Mouse (Mus musculus) myocyte (in vitro differentiated cells): ENCODE measurements at regions not wholly inside any gene's neighbourhood (a gene's known extent, or its start where the extent isn't known, plus 50 kb on each side); places are given as distances from the start of the nearest gene placed in this dataset.

Source experiments
- CEBPB ChIP-seq: IDR thresholded peaks from 2 replicates; pipeline ENCODE4 v1.6.1; 2011; ENCODE audit warnings: mild to moderate bottlenecking, moderate library complexity; ENCODE audit not compliant: poor library complexity, insufficient read depth, severe bottlenecking
- MAX ChIP-seq: IDR thresholded peaks from one replicate; pipeline ENCODE4 v1.6.1; 2011; ENCODE audit warnings: low read depth, mild to moderate bottlenecking, control low read depth
- MYOD1 ChIP-seq, 3 experiments: IDR thresholded peaks; one replicate each; pipeline ENCODE4 v1.6.1; 2011; ENCODE audit warnings: control low read depth in 2 of 3, low read depth in 2 of 3, mild to moderate bottlenecking in 2 of 3, moderate library complexity in 1 of 3; ENCODE audit not compliant: insufficient read length in 2 of 3, control insufficient read depth in 1 of 3
- MYOG ChIP-seq, 3 experiments: IDR thresholded peaks; one replicate each; pipeline ENCODE4 v1.6.1; 2011; ENCODE audit warnings: control low read depth in 2 of 3, low read depth in 2 of 3, mild to moderate bottlenecking in 2 of 3; ENCODE audit not compliant: insufficient read length in 2 of 3, control insufficient read depth in 1 of 3, insufficient read depth in 1 of 3
- POLR2A ChIP-seq: IDR thresholded peaks from one replicate; pipeline ENCODE4 v1.6.1; 2011; ENCODE audit warnings: low read depth, mild to moderate bottlenecking, control low read depth, moderate library complexity; ENCODE audit not compliant: insufficient read length
- REST ChIP-seq: IDR thresholded peaks from one replicate; pipeline ENCODE4 v1.6.1; 2011; ENCODE audit warnings: mild to moderate bottlenecking, control low read depth, moderate library complexity; ENCODE audit not compliant: insufficient read depth, insufficient read length
- TCF12 ChIP-seq: IDR thresholded peaks from one replicate; pipeline ENCODE4 v1.6.1; 2011; ENCODE audit warnings: mild to moderate bottlenecking, control low read depth; ENCODE audit not compliant: poor library complexity, insufficient read depth, severe bottlenecking
- USF1 ChIP-seq: IDR thresholded peaks from one replicate; pipeline ENCODE4 v1.6.1; 2011; ENCODE audit warnings: low read depth, mild to moderate bottlenecking, control low read depth, moderate library complexity

- TF ChIP-seq POLR2A (no peak), MYOG (IDR thresholded peaks at IDR 0.05; ENCODE audit: control insufficient read depth in 1 of 3, insufficient read depth in 1 of 3, insufficient read length in 2 of 3, low read depth in 2 of 3) (no peak), TCF12 (no peak), USF1 (no peak), MAX (no peak), REST (no peak), MYOD1 (IDR thresholded peaks at IDR 0.05; ENCODE audit: control insufficient read depth in 1 of 3, insufficient read length in 2 of 3, low read depth in 2 of 3) (no peak), CEBPB (no peak)
Observed at GRCm38 (mm10) chr12:26112166-26113019, 302.7 kb downstream of the Rnf144a start.
